Mouse (Mus musculus): ENCODE data around the gene Sat2. TPM values are rescaled to one million over a fixed set of nuclear protein-coding genes. Genes with fewer than 3 reads are reported as not detected.
A peak's percentile ranks its signal among the peaks of the same experiment; 100 is the strongest.

The Sat2 gene
- polyA plus RNA-seq, 1 experiment from 2014 or later: 16.9 TPM

DNA sequence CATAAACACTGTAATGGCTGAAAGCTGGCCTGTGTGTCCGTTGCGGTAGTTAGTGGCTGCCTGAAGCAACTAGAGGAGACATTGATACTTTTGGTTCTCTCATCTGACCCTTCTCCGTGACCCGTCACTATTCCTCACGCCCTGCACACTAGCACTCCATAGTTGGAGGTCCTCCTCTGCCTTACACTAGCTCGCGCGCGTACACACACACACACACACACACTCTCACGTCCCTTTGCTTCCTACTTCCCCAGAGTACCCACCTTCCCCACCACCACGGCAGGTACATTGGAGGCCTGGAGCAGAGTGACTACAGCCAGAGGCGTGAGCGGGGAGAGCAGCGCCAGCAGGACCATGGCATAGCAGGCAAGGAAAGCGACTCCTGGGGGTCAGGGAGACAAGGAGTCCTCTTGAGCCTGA, 35.6 kb downstream of the Sat2 start:
- H3K27ac ChIP-seq (ENCODE audit: low read depth, low read length): no peak overlapping the region
- no peaks in the 10 kb centered on the region for H3K9me3 ChIP-seq (ENCODE audit: control insufficient read depth, low read length)
- no peak overlapping the region for H3K4me3 ChIP-seq (ENCODE audit: low read length)
- no peaks in the 10 kb centered on the region for H3K27me3 ChIP-seq (ENCODE audit: control insufficient read depth, insufficient read depth, low read length)
- H3K4me2 ChIP-seq (replicated peaks; ENCODE audit: low read depth, low read length): no peak overlapping the region
- ATAC-seq (ENCODE audit: low FRiP score, low TSS enrichment): no peak
- peaks cover 49% of the 10 kb centered on the region for H3K36me3 ChIP-seq (ENCODE audit: control insufficient read depth, insufficient read depth, low read length)
- WGBS: 87% methylated on average over 15 of the region's 15 CpGs
- peaks cover 5% of the 10 kb centered on the region; the same call in 1 of the 2 replicates for H3K4me1 ChIP-seq (ENCODE audit: control insufficient read depth, insufficient read depth, low read length)
- H3K9ac ChIP-seq (ENCODE audit: low read depth, low read length): no peak overlapping the region

DNA sequence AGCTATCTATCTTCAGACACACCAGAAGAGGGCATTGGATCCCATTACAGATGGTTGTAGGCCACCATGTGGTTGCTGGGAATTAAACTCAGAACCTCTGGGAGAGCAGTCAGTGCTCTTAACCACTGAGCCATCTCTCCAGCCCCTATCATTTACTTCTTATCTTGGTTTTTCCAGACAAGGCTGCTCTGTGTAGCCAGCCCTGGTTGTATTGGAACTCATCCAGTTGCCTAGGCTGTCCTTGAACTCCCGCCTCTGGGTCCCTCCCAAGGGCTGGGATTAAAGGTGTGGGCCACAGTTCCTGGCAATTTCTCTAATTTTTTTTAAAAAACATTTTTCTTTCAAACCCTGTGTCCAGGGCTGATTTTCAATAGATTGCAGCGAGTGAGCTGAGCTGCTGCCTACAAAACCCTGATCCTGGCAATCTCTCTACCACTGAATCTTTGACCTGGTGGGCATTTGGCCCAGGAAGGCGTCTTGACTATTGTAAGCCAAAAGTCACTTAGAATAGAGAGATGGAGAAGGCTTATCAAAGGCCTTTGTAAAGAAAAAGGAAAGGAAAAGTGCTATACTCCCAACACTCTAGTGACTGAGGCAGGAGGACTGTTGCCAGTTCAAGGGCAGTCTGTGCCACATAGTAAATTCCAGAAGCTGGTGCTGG, 39.5 kb downstream of the Sat2 start:
- 83% methylated on average over 3 of the region's 3 CpGs for WGBS
- Histone ChIP-seq H3K9me3 (ENCODE audit: control insufficient read depth, low read length) (no peaks in the 10 kb centered on the region), H3K36me3 (ENCODE audit: control insufficient read depth, insufficient read depth, low read length) (peaks cover 54% of the 10 kb centered on the region), H3K4me3 (ENCODE audit: low read length) (peak overlapping the region; percentile 56), H3K4me2 (replicated peaks; ENCODE audit: low read depth, low read length) (peak overlapping the region; percentile 54), H3K4me1 (ENCODE audit: control insufficient read depth, insufficient read depth, low read length) (peaks cover 5% of the 10 kb centered on the region; the same call in 1 of the 2 replicates), H3K27ac (ENCODE audit: low read depth, low read length) (peak overlapping the region; percentile 99; the same call in 1 of the 2 replicates), H3K27me3 (ENCODE audit: control insufficient read depth, insufficient read depth, low read length) (no peaks in the 10 kb centered on the region), H3K9ac (ENCODE audit: low read depth, low read length) (peak overlapping the region; percentile 68; the same call in 1 of the 2 replicates)
- ATAC-seq (ENCODE audit: low FRiP score, low TSS enrichment): no peak

DNA sequence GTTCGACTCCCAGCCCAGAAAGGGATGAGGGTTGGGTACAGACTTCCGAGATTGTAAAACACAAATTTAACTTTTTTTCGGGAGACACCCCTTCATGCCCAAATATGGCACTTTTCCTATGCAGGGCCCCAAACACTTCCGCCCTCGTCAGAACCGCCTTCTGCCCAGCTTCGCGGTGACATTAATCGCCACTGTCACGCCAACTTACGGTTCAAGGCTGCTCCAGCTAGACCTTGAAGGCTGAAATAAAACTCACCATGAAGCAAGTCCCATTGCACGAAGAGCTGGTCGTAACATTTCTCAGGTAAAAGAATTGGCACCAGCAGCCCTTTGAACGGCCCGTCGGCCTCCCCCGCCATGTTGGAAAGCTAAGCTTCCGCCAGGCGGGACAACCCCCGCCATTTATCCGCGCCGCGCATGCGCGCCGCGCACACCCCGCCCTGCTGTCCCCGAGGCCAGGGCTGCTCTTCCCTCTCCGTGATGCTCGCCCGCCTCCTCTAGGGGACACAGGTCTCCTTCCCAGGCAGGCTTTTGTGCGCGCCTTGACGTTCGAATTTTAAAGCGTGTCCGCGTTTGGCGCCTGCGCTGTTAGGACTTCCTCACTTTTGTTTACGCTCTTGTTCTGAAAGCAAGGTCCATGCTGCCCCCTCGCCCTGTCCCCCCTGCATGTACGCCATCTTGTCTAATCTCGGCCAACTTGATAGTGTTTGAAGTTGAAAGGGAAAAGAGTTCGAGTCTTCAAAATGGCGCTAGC, 40.6 kb downstream of the Sat2 start, which contains the start of gene Mpdu1:
Mpdu1 (minus strand) TSS at position 430 of the 754 bp plus-strand sequence.
- peak within 1 kb of the TSS; percentile 54 for H3K4me2 ChIP-seq (replicated peaks; ENCODE audit: low read depth, low read length)
- H3K27ac ChIP-seq (ENCODE audit: low read depth, low read length): peak within 1 kb of the TSS; percentile 99
- H3K4me1 ChIP-seq (ENCODE audit: control insufficient read depth, insufficient read depth, low read length): peaks cover 5% of the 10 kb centered on the region; the same call in 1 of the 2 replicates
- peak; percentile 96 for ATAC-seq (ENCODE audit: low FRiP score, low TSS enrichment)
- H3K4me3 ChIP-seq (ENCODE audit: low read length): peak within 1 kb of the TSS; percentile 56
- no peaks in the 10 kb centered on the region for H3K9me3 ChIP-seq (ENCODE audit: control insufficient read depth, low read length)
- WGBS: under 1% methylated on average over 48 of the region's 48 CpGs
- peaks cover 50% of the 10 kb centered on the region for H3K36me3 ChIP-seq (ENCODE audit: control insufficient read depth, insufficient read depth, low read length)
- no peaks in the 10 kb centered on the region for H3K27me3 ChIP-seq (ENCODE audit: control insufficient read depth, insufficient read depth, low read length)
- peak within 1 kb of the TSS; percentile 68 for H3K9ac ChIP-seq (ENCODE audit: low read depth, low read length)

DNA sequence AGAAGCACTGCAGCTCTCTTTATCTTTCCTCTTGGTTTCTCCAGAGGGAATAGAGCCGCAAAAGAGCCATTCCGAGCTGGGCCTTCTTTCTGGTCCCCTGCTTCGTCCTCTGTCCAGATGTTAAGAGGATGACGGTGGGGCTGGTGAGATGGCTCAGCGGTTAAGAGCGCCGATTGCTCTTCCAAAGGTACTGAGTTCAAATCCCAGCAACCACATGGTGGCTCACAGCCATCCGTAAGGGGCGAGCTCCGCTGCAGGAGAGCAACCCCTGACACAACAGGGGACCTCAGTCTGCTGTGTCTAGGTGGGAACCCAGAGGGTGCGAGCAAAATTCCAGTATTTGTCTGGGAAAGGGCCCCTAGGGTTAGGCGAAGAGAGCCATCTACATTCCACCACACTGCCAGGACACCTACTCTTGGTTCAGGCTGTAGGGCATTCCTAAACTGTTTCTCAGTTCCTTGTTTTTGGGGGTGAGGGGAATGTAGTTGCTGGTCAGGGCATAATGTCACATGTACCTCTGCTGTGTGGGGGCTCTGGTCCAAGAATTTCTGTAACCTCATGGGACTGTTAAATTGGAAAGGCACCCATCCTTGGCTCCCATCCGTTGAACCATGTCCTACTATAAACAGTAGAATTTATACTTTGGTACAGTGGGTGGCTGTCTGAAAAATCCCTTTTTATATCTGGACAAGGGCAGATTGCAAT, 41.3 kb downstream of the Sat2 start:
- no peaks in the 10 kb centered on the region for H3K27me3 ChIP-seq (ENCODE audit: control insufficient read depth, insufficient read depth, low read length)
- peak overlapping the region; percentile 99 for H3K27ac ChIP-seq (ENCODE audit: low read depth, low read length)
- 69% methylated on average over 13 of the region's 13 CpGs for WGBS
- no peaks in the 10 kb centered on the region for H3K9me3 ChIP-seq (ENCODE audit: control insufficient read depth, low read length)
- H3K36me3 ChIP-seq (ENCODE audit: control insufficient read depth, insufficient read depth, low read length): peaks cover 50% of the 10 kb centered on the region
- peak overlapping the region; percentile 68; the same call in 1 of the 2 replicates for H3K9ac ChIP-seq (ENCODE audit: low read depth, low read length)
- peak overlapping the region; percentile 56 for H3K4me3 ChIP-seq (ENCODE audit: low read length)
- ATAC-seq (ENCODE audit: low FRiP score, low TSS enrichment): peak; percentile 3; the same call in 1 of the 2 replicates
- peak overlapping the region; percentile 54 for H3K4me2 ChIP-seq (replicated peaks; ENCODE audit: low read depth, low read length)
- peaks cover 5% of the 10 kb centered on the region; the same call in 1 of the 2 replicates for H3K4me1 ChIP-seq (ENCODE audit: control insufficient read depth, insufficient read depth, low read length)

DNA sequence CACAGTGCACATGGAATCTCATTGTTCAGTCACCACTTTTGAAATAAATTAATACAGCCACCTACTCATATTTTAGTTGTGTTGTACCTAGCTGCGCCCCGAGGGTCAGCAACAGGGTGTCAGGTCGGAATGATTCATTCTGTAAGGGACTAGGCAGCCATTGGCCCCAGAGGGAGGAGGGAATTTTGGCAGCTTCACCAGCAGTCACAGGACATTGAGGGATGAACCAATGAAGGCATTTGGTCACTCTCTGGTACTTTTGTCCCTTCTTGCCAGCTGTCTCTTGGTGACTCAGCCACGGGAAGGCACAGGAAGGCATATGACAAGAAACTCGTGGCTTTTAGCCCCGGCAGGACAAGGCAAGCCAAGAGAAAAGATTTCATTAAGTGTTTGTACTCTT, 42.0 kb downstream of the Sat2 start:
- H3K36me3 ChIP-seq (ENCODE audit: control insufficient read depth, insufficient read depth, low read length): peaks cover 50% of the 10 kb centered on the region
- WGBS: 83% methylated on average over 6 of the region's 6 CpGs
- H3K27me3 ChIP-seq (ENCODE audit: control insufficient read depth, insufficient read depth, low read length): no peaks in the 10 kb centered on the region
- no peak overlapping the region for H3K4me2 ChIP-seq (replicated peaks; ENCODE audit: low read depth, low read length)
- no peaks in the 10 kb centered on the region for H3K9me3 ChIP-seq (ENCODE audit: control insufficient read depth, low read length)
- no peak overlapping the region for H3K27ac ChIP-seq (ENCODE audit: low read depth, low read length)
- no peak overlapping the region for H3K4me3 ChIP-seq (ENCODE audit: low read length)
- no peak overlapping the region for H3K9ac ChIP-seq (ENCODE audit: low read depth, low read length)
- no peak for ATAC-seq (ENCODE audit: low FRiP score, low TSS enrichment)
- peaks cover 5% of the 10 kb centered on the region; the same call in 1 of the 2 replicates for H3K4me1 ChIP-seq (ENCODE audit: control insufficient read depth, insufficient read depth, low read length)

DNA sequence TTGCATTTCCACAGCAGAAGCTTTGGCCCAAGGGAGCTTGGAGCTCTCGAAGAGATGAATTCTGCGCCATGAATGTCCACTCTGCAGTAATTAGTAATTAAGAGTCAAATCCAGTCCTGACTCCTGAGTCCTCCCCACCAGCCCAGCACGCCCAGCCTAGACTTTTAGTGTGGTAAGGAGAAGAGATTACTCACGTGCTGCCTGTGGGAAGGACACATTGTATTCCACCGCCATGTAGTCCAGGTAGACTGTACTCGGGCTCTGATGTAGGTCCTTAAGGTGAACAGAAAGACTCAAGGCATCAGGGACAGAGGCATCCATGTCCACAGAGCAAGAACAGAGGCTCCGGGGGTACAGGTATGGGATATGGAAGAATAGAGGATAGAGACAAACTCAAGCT, 43.0 kb downstream of the Sat2 start:
- WGBS: 93% methylated on average over 7 of the region's 7 CpGs
- no peak overlapping the region; the same call in 1 of the 2 replicates for H3K9ac ChIP-seq (ENCODE audit: low read depth, low read length)

DNA sequence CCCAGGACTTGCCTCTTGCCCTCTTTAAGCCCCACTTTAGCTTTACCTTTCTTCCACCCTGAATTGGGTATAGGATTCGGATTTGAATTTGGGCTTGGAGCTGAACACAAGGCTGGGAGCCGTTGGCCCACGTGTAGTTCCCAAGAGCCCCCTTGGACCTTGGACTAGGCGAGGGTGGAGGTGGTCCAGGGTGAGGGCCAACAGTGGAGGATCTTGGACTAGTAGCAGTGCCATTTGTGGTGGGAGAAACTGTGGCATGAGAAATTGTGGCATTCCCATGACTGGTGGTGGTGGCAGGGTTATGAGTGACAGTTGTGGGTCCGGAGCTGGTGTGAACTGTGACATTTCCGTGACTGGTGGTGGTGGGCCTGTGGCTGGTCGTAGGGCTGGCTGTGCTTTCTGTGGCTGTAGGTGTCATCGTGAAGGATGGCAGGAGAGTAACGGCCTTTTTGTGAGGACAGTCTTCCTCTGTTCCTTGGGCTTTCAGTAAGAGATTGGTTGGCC, 43.7 kb downstream of the Sat2 start:
- no peak overlapping the region; the same call in 1 of the 2 replicates for H3K27ac ChIP-seq (ENCODE audit: low read depth, low read length)
- 75% methylated on average over 9 of the region's 9 CpGs for WGBS

More for the DNA sequence above, 43.0 kb downstream of the Sat2 start:
- H3K4me1 ChIP-seq (ENCODE audit: control insufficient read depth, insufficient read depth, low read length): peaks cover 8% of the 10 kb centered on the region; the same call in 1 of the 2 replicates
- no peaks in the 10 kb centered on the region for H3K27me3 ChIP-seq (ENCODE audit: control insufficient read depth, insufficient read depth, low read length)
- no peak overlapping the region for H3K4me2 ChIP-seq (replicated peaks; ENCODE audit: low read depth, low read length)
- no peak overlapping the region for H3K4me3 ChIP-seq (ENCODE audit: low read length)
- no peaks in the 10 kb centered on the region for H3K9me3 ChIP-seq (ENCODE audit: control insufficient read depth, low read length)
- H3K27ac ChIP-seq (ENCODE audit: low read depth, low read length): no peak overlapping the region
- no peak for ATAC-seq (ENCODE audit: low FRiP score, low TSS enrichment)
- H3K36me3 ChIP-seq (ENCODE audit: control insufficient read depth, insufficient read depth, low read length): peaks cover 55% of the 10 kb centered on the region

DNA sequence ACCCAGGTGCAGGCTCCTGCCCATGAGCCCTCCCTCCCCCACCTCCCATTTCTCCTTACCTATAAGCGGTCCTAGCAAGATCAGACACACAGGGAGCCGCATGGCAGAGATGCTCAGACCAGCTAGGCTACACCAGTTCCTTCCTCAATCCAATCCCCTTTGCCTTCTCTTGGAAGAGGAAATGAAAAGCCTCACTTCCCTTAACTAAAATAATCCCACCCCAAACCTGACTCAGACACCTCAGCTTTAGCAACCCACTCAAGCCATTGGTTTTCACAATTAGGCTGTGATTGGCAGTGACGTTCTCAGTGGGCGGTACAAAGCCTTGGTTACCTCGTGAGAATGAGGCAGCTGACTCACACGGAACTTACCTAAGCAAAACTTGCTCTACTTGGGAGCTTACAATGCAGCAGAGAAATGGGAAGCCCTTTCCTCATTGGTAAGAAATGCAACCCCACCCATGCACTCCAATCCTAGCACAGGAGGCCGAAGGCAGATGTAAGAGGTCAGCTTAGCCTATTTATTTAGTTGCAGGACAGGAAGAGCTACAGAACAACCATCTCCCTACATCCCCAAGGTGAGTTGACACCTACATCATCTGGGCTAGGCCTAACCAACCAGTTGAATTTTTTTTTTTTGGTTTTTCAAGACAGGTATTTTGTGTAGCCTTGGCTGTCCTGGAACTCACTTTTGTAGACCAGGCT, 44.3 kb downstream of the Sat2 start, which contains the start of gene Cd68:
Cd68 (minus strand) TSS at position 193 of the 704 bp plus-strand sequence.
- H3K9me3 ChIP-seq (ENCODE audit: control insufficient read depth, low read length): no peaks in the 10 kb centered on the region
- no peak for ATAC-seq (ENCODE audit: low FRiP score, low TSS enrichment)
- H3K27me3 ChIP-seq (ENCODE audit: control insufficient read depth, insufficient read depth, low read length): no peaks in the 10 kb centered on the region
- peaks cover 65% of the 10 kb centered on the region for H3K36me3 ChIP-seq (ENCODE audit: control insufficient read depth, insufficient read depth, low read length)
- H3K4me1 ChIP-seq (ENCODE audit: control insufficient read depth, insufficient read depth, low read length): peaks cover 10% of the 10 kb centered on the region; the same call in 1 of the 2 replicates
- H3K27ac ChIP-seq (ENCODE audit: low read depth, low read length): no peak within 1 kb of the TSS; the same call in 1 of the 2 replicates
- WGBS: 40% methylated on average over 7 of the region's 7 CpGs
- H3K4me3 ChIP-seq (ENCODE audit: low read length): no peak within 1 kb of the TSS
- no peak within 1 kb of the TSS for H3K4me2 ChIP-seq (replicated peaks; ENCODE audit: low read depth, low read length)
- no peak within 1 kb of the TSS; the same call in 1 of the 2 replicates for H3K9ac ChIP-seq (ENCODE audit: low read depth, low read length)

More for the DNA sequence above, 43.7 kb downstream of the Sat2 start:
- Histone ChIP-seq H3K4me2 (replicated peaks; ENCODE audit: low read depth, low read length) (no peak overlapping the region), H3K9ac (ENCODE audit: low read depth, low read length) (no peak overlapping the region), H3K36me3 (ENCODE audit: control insufficient read depth, insufficient read depth, low read length) (peaks cover 62% of the 10 kb centered on the region), H3K9me3 (ENCODE audit: control insufficient read depth, low read length) (no peaks in the 10 kb centered on the region), H3K4me1 (ENCODE audit: control insufficient read depth, insufficient read depth, low read length) (peaks cover 10% of the 10 kb centered on the region; the same call in 1 of the 2 replicates), H3K4me3 (ENCODE audit: low read length) (no peak overlapping the region), H3K27me3 (ENCODE audit: control insufficient read depth, insufficient read depth, low read length) (no peaks in the 10 kb centered on the region)
- no peak for ATAC-seq (ENCODE audit: low FRiP score, low TSS enrichment)

Measured in kidney, embryonic 14.5 days (tissue).